Mouse (Mus musculus) stomach, embryonic 15.5 days (tissue): Measurements from ENCODE around the gene Sv2c. TPM values are rescaled to one million over a fixed set of nuclear protein-coding genes. Genes with fewer than 3 reads are reported as not detected.
"Not testable (repeated sequence)": the region's sequence is repeated elsewhere in the genome, so short reads cannot be mapped to it uniquely, and the experiment has no call there.

Experiments
- ATAC-seq: fragments of 200-750 bp; cut with Nextera tagmentation; 2 replicates; pipeline ENCODE4 v1.8.0; 2017; ENCODE audit warnings: low read depth, moderate number of reproducible peaks, moderate TSS enrichment; ENCODE audit not compliant: insufficient read depth, low FRiP score
- H3K27ac ChIP-seq: fragments of 300-500 bp; sonication (generic); 2 replicates; pipeline ENCODE4 v1.5.1; 2015; ENCODE audit warnings: mild to moderate bottlenecking, inconsistent platforms
- H3K27me3 ChIP-seq: fragments of 300-500 bp; sonication (generic); replicated peaks from 2 replicates; pipeline ENCODE4 v1.6.1; 2015; ENCODE audit warnings: inconsistent platforms
- H3K36me3 ChIP-seq: fragments of 300-500 bp; sonication (generic); 2 replicates; pipeline ENCODE4 v1.6.1; 2015; ENCODE audit warnings: inconsistent platforms
- H3K4me1 ChIP-seq: fragments of 300-500 bp; sonication (generic); 2 replicates; pipeline ENCODE4 v1.6.1; 2015; ENCODE audit warnings: inconsistent platforms
- H3K4me2 ChIP-seq: fragments of 300-500 bp; sonication (generic); 2 replicates; pipeline ENCODE4 v1.6.1; 2015; ENCODE audit warnings: mild to moderate bottlenecking, inconsistent platforms
- H3K4me3 ChIP-seq: fragments of 300-500 bp; sonication (generic); replicated peaks from 2 replicates; pipeline ENCODE4 v1.5.1; 2015; ENCODE audit warnings: inconsistent platforms
- H3K9ac ChIP-seq: fragments of 300-500 bp; sonication (generic); 2 replicates; pipeline ENCODE4 v1.6.1; 2015; ENCODE audit warnings: inconsistent platforms
- H3K9me3 ChIP-seq: fragments of 300-500 bp; sonication (generic); 2 replicates; pipeline ENCODE4 v1.6.1; 2016; ENCODE audit warnings: inconsistent platforms
- WGBS: fragments of 180-500 bp; shearing (Covaris S2); methylation state at CpG from one replicate; pipeline ENCODE4 v1.1.7; 2015; 5-methylcytosine and 5-hydroxymethylcytosine counted together
- polyA plus RNA-seq: library from polyadenylated mRNA; unstranded; fragments of >200 nt; fragmentation: Nextera tagmentation; extraction: Ambion mirVana; gene quantifications from 2 replicates; pipeline ENCODE4 v1.2.1, GENCODE M21; 2015

The Sv2c gene
- polyA plus RNA-seq, 1 experiment from 2014 or later: 2.6 TPM

DNA sequence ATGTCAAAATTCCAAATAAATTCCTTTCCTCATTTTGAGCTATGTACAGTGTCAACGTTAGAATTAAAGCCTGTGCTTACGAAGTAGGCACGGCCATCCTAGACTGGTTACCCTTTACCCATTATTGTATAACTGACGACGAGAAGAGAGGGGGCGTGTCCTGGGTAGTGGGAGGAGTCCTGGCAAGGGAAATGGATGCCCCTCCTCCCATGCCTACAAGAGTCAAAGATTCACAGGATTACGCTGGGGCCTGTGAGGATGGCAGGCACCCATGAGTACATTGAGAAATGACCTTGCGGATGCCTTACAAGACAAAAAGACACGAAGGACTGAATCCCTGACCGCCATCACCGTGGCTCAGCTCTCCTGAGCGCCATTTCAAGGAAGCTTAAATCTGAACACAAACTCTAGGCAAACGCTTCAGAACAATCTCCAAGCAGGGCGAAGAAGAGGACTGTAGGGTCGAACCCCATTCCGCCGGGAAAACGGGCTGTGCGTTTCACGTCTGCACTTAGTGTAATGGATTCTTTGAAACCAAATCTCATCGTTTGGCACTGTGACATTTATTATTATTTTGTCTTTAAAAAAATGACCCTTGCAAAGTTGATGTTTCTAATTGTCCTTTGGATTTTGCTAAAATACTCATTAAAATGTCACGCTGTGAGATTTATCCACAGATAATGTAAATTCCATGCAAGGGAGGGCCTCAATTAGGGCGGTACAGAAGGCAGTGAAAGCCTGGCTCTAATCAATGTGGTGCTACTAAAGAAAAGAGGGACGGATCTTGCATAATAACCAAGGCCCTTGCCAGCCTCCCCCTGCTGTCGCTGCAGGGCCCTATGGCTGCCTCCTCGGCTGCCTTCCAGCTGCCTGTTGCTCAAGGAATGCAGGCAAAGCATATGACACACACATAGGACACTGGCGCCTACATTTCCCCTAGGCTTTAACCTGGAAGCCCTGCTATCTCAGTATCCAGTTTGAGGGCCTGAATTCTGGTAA lies 137.4 kb downstream of the Sv2c start:
- no peak for ATAC-seq

DNA sequence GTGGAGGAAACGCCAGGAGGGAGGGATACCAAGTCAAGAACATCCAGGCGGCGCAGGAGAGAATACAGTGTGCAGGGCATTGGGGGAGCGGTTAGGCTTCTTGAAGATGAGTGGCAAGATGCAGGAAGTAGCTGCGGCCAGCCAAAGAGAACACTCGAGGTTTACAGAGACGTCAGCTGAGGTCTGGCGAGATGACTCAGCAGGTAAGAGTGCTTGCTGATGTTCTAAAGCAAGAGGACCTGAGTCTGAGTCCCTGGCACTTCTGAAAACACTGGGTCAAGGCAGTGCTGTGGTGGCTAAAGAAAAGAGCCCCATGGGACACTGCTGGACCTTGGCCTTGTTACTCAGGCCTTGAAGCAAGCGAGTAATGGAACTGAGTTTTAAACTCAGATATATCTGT lies 144.2 kb downstream of the Sv2c start:
- no peaks in the 10 kb centered on the region for H3K4me1 ChIP-seq
- no peaks in the 10 kb centered on the region for H3K9me3 ChIP-seq
- no peaks in the 10 kb centered on the region for H3K36me3 ChIP-seq
- H3K9ac ChIP-seq: no peak overlapping the region
- WGBS: 73% methylated on average over 9 of the region's 9 CpGs
- no peak overlapping the region for H3K4me2 ChIP-seq
- no peak overlapping the region for H3K27ac ChIP-seq
- ATAC-seq: no peak
- H3K4me3 ChIP-seq: no peak overlapping the region
- no peaks in the 10 kb centered on the region for H3K27me3 ChIP-seq

More for the DNA sequence above, 137.4 kb downstream of the Sv2c start:
- Histone ChIP-seq H3K9me3 (no peaks in the 10 kb centered on the region), H3K4me3 (no peak overlapping the region), H3K36me3 (no peaks in the 10 kb centered on the region), H3K27me3 (no peaks in the 10 kb centered on the region), H3K4me1 (no peaks in the 10 kb centered on the region), H3K9ac (no peak overlapping the region), H3K4me2 (no peak overlapping the region), H3K27ac (no peak overlapping the region)
- 70% methylated on average over 27 of the region's 27 CpGs for WGBS

DNA sequence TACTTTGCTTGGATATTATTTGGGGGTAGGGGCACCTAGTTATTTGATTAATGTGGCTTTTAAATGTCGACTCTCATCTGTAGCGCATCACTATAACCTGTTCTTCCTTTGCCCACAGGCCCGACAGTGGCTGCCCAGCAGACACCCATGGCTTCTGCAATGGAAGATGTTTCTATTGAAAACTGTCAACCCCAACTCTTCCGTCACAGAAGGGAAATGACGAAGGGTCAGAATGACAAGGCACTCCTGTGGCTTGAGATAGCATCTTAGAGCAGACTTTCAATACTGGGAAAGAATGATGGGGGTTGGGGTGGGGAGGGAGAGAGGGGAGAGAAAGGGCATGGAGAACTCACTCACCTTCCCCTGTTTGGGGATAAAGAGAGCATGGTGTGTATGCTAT lies 145.2 kb downstream of the Sv2c start:
- 81% methylated on average over 5 of the region's 5 CpGs for WGBS

DNA sequence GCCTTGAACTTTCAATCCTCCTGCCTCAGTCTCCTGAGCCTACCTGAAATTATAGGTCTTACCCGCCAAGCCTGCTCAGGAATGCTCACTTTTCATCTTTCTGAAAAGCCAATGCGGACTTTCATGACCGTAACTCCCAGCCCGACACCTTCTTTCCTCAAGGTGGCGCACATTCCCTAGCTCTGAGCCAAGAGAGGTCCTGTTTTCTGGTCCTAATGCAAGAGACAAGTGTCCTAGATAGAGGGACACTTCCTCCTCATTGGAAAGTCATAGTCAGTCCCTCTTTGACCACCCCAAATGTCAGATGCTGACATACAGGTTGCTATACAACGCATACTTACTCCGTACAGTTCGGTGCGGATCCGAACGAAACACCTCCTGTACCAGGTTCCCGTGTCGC lies 146.0 kb downstream of the Sv2c start:
- Histone ChIP-seq H3K27me3 (no peaks in the 10 kb centered on the region), H3K9ac (no peak overlapping the region), H3K4me1 (no peaks in the 10 kb centered on the region), H3K36me3 (no peaks in the 10 kb centered on the region), H3K4me2 (no peak overlapping the region), H3K9me3 (no peaks in the 10 kb centered on the region), H3K4me3 (no peak overlapping the region), H3K27ac (no peak overlapping the region)
- ATAC-seq: no peak
- WGBS: 72% methylated on average over 13 of the region's 13 CpGs

More for the DNA sequence above, 145.2 kb downstream of the Sv2c start:
- Histone ChIP-seq H3K27ac (no peak overlapping the region), H3K4me2 (no peak overlapping the region), H3K36me3 (no peaks in the 10 kb centered on the region), H3K4me1 (no peaks in the 10 kb centered on the region), H3K27me3 (no peaks in the 10 kb centered on the region), H3K9me3 (no peaks in the 10 kb centered on the region), H3K4me3 (no peak overlapping the region), H3K9ac (no peak overlapping the region)
- no peak for ATAC-seq

DNA sequence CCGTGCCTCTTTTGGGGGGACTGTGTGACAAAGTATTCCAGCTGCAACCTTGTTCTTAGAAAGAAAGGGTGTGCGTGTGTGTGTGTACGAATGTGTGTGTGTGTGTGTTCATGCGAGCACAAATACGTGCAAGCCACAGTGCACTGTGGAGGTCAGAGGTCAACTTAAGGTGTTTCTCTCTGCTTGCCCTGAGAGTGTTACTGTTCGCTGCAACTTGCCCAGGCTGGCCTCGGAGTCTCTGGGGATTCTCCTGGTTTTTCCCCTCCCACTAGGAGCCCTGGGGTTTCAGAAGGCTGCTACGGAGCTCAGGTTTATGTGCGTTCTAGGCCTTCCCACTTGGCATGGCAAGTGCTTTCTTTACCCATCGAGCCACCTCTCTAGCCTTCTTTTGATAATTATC lies 157.2 kb downstream of the Sv2c start:
- WGBS: 81% methylated on average over 10 of the region's 10 CpGs
- no peak overlapping the region for H3K9ac ChIP-seq

DNA sequence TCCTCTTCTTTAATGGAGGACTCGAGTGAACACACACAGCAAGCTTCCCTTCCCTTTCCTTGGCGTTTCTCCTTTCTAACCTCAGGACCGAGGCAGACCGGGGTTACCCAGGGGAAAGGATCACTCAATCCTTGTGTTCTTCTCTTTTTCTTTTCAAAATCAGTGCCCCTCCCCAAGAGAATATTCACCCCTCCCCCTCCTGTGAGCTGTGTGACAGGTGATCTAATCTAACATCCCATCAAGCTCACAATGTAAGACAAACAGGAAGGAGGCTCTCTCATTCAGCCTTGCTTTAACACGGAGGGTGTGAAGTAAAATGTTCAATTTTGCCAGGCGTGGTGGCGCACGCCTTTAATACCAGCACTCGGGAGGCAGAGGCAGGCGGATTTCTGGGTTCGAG lies 158.3 kb downstream of the Sv2c start:
- H3K27me3 ChIP-seq: no peaks in the 10 kb centered on the region
- no peak overlapping the region for H3K9ac ChIP-seq
- no peaks in the 10 kb centered on the region for H3K36me3 ChIP-seq
- no peak overlapping the region for H3K4me3 ChIP-seq
- no peak overlapping the region for H3K4me2 ChIP-seq
- H3K4me1 ChIP-seq: no peaks in the 10 kb centered on the region
- 88% methylated on average over 11 of the region's 11 CpGs for WGBS
- no peak overlapping the region for H3K27ac ChIP-seq
- no peak for ATAC-seq
- no peaks in the 10 kb centered on the region for H3K9me3 ChIP-seq

More for the DNA sequence above, 157.2 kb downstream of the Sv2c start:
- no peak for ATAC-seq
- Histone ChIP-seq H3K27ac (no peak overlapping the region), H3K4me1 (no peaks in the 10 kb centered on the region), H3K4me2 (no peak overlapping the region), H3K27me3 (no peaks in the 10 kb centered on the region), H3K4me3 (no peak overlapping the region), H3K9me3 (no peaks in the 10 kb centered on the region), H3K36me3 (no peaks in the 10 kb centered on the region)

DNA sequence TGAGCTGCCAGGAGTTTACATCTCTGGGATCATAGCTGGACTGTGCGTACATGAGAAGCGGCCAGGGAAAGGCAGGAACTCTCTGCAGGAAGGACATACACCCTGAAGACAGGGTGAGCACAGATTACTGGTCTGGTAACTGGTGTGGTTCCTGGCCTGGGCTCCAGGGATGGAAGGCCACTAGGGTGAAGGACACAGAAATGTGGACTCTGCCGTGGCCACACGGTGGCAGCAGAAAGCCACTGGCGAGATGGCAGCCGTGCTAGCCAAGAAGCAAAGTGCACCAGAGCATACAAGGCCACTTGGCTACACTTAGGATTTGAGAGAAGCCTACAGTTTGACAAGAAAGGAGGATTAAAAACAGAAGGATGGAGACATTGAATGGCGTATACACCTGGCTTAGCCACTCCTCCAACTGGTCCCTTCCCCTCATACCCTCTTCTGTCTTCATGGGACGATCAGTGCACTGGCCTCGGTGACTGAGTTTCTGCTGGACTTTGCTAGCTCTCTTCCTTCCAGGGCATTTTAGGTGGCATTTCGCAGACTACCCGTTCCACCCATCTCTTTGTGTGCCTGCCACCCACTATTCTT lies 158.9 kb downstream of the Sv2c start:
- peak; percentile 57; the same call in 1 of the 2 replicates for ATAC-seq
- H3K36me3 ChIP-seq: no peaks in the 10 kb centered on the region
- no peaks in the 10 kb centered on the region for H3K9me3 ChIP-seq
- no peaks in the 10 kb centered on the region for H3K4me1 ChIP-seq
- no peak overlapping the region for H3K27ac ChIP-seq
- no peak overlapping the region for H3K9ac ChIP-seq
- 54% methylated on average over 11 of the region's 11 CpGs for WGBS
- no peak overlapping the region for H3K4me2 ChIP-seq
- H3K27me3 ChIP-seq: no peaks in the 10 kb centered on the region
- H3K4me3 ChIP-seq: no peak overlapping the region

DNA sequence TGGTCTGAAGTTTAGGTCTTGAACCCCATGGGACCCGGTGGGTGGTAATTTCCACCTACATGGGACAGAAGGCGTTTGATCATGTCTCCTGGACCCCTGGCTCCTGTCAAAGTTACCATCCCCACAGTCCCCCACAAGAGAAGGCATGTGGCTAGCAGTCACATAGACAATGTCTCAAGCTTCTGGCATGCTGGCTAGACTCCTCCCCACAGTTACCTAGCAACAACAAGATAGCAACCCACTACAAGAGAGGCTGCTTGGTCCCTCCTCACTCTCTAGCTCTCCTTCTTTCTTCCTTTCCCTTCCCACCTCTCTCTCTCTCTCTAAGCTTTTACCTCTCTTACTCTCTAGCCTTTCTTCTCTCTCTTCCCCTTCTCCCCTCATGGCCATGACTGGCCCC lies 164.3 kb downstream of the Sv2c start:
- not testable (repeated sequence) for H3K36me3 ChIP-seq, H3K4me1 ChIP-seq, H3K9me3 ChIP-seq, ATAC-seq, H3K4me2 ChIP-seq, H3K9ac ChIP-seq, H3K27ac ChIP-seq, H3K4me3 ChIP-seq, H3K27me3 ChIP-seq
- WGBS: 88% methylated on average over 2 of the region's 2 CpGs

DNA sequence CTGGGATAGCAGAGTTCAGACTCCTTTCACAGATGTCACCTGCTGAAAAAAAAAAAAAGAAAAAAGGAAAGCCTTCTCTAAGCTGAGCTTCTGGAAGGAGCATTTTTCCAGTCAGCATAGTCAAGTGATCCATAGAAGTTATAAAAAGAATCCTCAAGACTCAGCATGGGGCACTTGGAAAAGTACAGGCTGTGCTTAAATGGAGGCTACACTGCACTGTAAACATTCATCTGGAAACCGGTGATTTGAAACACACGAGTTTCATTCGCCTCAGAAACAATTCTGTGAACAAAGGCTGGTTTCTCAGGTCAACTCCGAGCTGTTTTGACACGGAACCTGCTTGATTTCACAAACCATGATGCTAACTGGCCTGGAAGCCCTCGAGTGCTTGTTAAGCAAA lies 165.6 kb downstream of the Sv2c start:
- H3K4me2 ChIP-seq: no peak overlapping the region
- no peak overlapping the region for H3K9ac ChIP-seq
- no peaks in the 10 kb centered on the region for H3K4me1 ChIP-seq
- H3K4me3 ChIP-seq: no peak overlapping the region
- H3K27ac ChIP-seq: no peak overlapping the region
- H3K9me3 ChIP-seq: no peaks in the 10 kb centered on the region
- H3K27me3 ChIP-seq: no peaks in the 10 kb centered on the region
- 64% methylated on average over 6 of the region's 6 CpGs for WGBS
- ATAC-seq: no peak
- H3K36me3 ChIP-seq: no peaks in the 10 kb centered on the region

DNA sequence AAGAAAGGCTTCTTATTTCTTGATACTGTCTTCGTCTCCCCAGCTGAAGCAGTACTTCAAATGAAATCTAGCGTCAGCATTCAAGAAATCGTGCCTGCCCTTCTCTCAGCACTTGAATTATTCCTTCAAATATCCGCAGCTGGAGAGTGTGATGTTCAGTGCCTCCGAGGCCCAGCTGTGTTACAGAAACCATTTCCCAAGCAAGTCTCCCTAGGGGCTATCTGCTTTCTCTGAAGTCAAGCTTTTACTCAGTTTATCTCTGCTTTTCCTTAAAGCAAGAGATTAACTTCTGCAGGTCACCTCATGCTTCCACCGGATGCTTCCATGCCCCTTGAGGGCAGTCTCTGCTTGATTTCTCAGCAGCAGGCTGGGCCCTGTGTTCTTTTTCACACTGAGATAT lies 166.8 kb downstream of the Sv2c start:
- Histone ChIP-seq H3K4me3 (no peak overlapping the region), H3K9ac (no peak overlapping the region), H3K27ac (no peak overlapping the region), H3K9me3 (no peaks in the 10 kb centered on the region), H3K4me1 (no peaks in the 10 kb centered on the region), H3K27me3 (no peaks in the 10 kb centered on the region), H3K36me3 (no peaks in the 10 kb centered on the region), H3K4me2 (no peak overlapping the region)
- 64% methylated on average over 6 of the region's 6 CpGs for WGBS
- ATAC-seq: no peak

DNA sequence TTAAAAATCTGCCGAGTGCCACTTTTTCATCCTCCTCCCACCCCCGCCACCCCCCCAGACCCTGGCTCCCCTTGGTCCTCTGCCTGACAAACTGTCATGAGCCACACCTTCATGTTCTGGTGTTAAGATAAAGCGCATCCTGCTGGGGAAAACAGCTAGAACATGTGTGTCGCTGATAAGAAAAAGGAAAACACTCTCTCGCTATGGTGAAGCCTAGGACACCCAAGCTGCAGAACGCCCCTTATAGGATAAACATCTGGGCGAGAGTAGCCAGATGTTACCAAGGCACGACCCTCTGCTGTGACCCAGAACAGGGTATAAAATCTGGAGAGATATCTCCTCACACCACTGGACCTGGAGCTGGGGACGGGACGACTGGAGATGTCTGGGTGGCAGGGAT lies 167.2 kb downstream of the Sv2c start:
- no peak overlapping the region for H3K27ac ChIP-seq
- no peak overlapping the region for H3K9ac ChIP-seq
- no peaks in the 10 kb centered on the region for H3K9me3 ChIP-seq
- WGBS: 50% methylated on average over 10 of the region's 10 CpGs
- H3K27me3 ChIP-seq: no peaks in the 10 kb centered on the region
- no peak overlapping the region for H3K4me3 ChIP-seq
- no peaks in the 10 kb centered on the region for H3K36me3 ChIP-seq
- no peak overlapping the region for H3K4me2 ChIP-seq
- peaks cover 3% of the 10 kb centered on the region; the same call in 1 of the 2 replicates for H3K4me1 ChIP-seq
- ATAC-seq: peak; percentile 78

DNA sequence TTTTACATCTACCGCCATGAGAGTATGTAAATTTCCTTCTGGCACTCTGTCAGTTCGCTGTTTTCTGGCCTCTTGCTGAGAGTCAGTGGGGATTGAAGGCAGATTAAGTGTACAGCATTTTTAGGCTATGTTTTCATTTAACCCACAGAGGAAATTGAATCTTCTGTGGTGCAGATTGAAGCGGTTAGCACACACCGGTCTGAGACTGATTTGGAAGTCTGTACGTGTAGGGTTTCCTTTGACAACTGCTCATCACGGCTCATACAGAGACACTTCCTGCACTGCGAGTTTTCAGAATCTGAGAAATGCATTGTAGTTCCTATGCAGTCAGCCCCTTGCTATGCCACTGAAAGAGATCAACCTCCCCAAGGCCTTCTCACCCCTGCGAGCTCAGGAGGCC lies 168.2 kb downstream of the Sv2c start:
- Histone ChIP-seq H3K4me3 (no peak overlapping the region), H3K36me3 (no peaks in the 10 kb centered on the region), H3K27me3 (no peaks in the 10 kb centered on the region), H3K4me2 (no peak overlapping the region), H3K4me1 (peaks cover 7% of the 10 kb centered on the region; the same call in 1 of the 2 replicates), H3K27ac (no peak overlapping the region), H3K9me3 (no peaks in the 10 kb centered on the region), H3K9ac (no peak overlapping the region)
- 59% methylated on average over 8 of the region's 8 CpGs for WGBS
- no peak for ATAC-seq
